Mouse (Mus musculus) lung, embryonic 14.5 days (tissue): ENCODE results near the gene Zdhhc8. TPM values are rescaled to one million over a fixed set of nuclear protein-coding genes. Genes with fewer than 3 reads are reported as not detected.
"Not testable (repeated sequence)": the region's sequence is repeated elsewhere in the genome, so short reads cannot be mapped to it uniquely, and the experiment has no call there.

ENCODE experiments used
- ATAC-seq: fragments of 200-750 bp; cut with Nextera tagmentation; 2 replicates; pipeline ENCODE4 v1.8.0; 2017; ENCODE audit warnings: mild to moderate bottlenecking, moderate TSS enrichment, moderate library complexity; ENCODE audit not compliant: insufficient read depth
- DNase-seq: peaks from one replicate; pipeline ENCODE4 v3.0.0-alpha.2; 2015
- H3K27ac ChIP-seq: fragments of 300-500 bp; sonication (generic); 2 replicates; pipeline ENCODE4 v1.5.1; 2014; ENCODE audit warnings: low read depth, mild to moderate bottlenecking, moderate library complexity
- H3K27me3 ChIP-seq: fragments of 300-500 bp; sonication (generic); 2 replicates; pipeline ENCODE4 v1.6.1; 2014; ENCODE audit warnings: low read length, control low read depth; ENCODE audit not compliant: insufficient read depth
- H3K36me3 ChIP-seq: fragments of 300-500 bp; sonication (generic); 2 replicates; pipeline ENCODE4 v1.6.1; 2014; ENCODE audit warnings: control low read depth; ENCODE audit not compliant: insufficient read depth
- H3K4me1 ChIP-seq: fragments of 300-500 bp; sonication (generic); 2 replicates; pipeline ENCODE4 v1.6.1; 2014; ENCODE audit warnings: antibody characterized with exemption, control low read depth; ENCODE audit not compliant: insufficient read depth
- H3K4me2 ChIP-seq: fragments of 300-500 bp; sonication (generic); 2 replicates; pipeline ENCODE4 v1.6.1; 2014; ENCODE audit warnings: mild to moderate bottlenecking
- H3K4me3 ChIP-seq: fragments of 300-500 bp; sonication (generic); 2 replicates; pipeline ENCODE4 v1.5.1; 2014; ENCODE audit warnings: low read depth, low read length
- H3K9ac ChIP-seq: fragments of 300-500 bp; sonication (generic); 2 replicates; pipeline ENCODE4 v1.6.1; 2014
- H3K9me3 ChIP-seq: fragments of 300-500 bp; sonication (generic); 2 replicates; pipeline ENCODE4 v1.6.1; 2016; ENCODE audit warnings: low read depth, low read length, control low read depth
- CTCF ChIP-seq: IDR thresholded peaks from 2 replicates; pipeline ENCODE4 v1.5.1; 2016; ENCODE audit warnings: antibody characterized with exemption, low read depth
- WGBS: fragments of 180-500 bp; shearing (Covaris S2); extraction: QIAGEN DNeasy Blood & Tissue Kit; methylation state at CpG from one replicate; pipeline ENCODE4 v1.1.7; 2014; 5-methylcytosine and 5-hydroxymethylcytosine counted together
- polyA plus RNA-seq: library from polyadenylated mRNA; unstranded; fragments of >200 nt; fragmentation: Nextera tagmentation; extraction: Ambion mirVana; gene quantifications from 2 replicates; pipeline ENCODE4 v1.2.1, GENCODE M21; 2014

The Zdhhc8 gene
- polyA plus RNA-seq, 1 experiment from 2014 or later, result 23.8 TPM

- no peaks in the 10 kb centered on the region for H3K27me3 ChIP-seq
- H3K27ac ChIP-seq, result no peak overlapping the region
- H3K9ac ChIP-seq, result no peak overlapping the region; the same call in 1 of the 2 replicates
- no peak overlapping the region for H3K4me3 ChIP-seq
- H3K4me2 ChIP-seq, result no peak overlapping the region
- H3K36me3 ChIP-seq, result no peaks in the 10 kb centered on the region
- ATAC-seq, result no peak
- WGBS, result 63% methylated on average over 10 of the region's 10 CpGs
- H3K4me1 ChIP-seq, result no peaks in the 10 kb centered on the region
- no peak for TF ChIP-seq CTCF
- no peak for DNase-seq
- no peaks in the 10 kb centered on the region for H3K9me3 ChIP-seq
These were observed 36.4 kb downstream of the Zdhhc8 start for GRCm38 (mm10) chr16:18198365-18199098.

- H3K4me2 ChIP-seq, result no peak overlapping the region
- H3K36me3 ChIP-seq, result no peaks in the 10 kb centered on the region
- no peak overlapping the region for H3K4me3 ChIP-seq
- H3K9me3 ChIP-seq, result no peaks in the 10 kb centered on the region
- H3K4me1 ChIP-seq, result no peaks in the 10 kb centered on the region
- TF ChIP-seq CTCF, result no peak
- no peak for DNase-seq
- no peak for ATAC-seq
- H3K27me3 ChIP-seq, result no peaks in the 10 kb centered on the region
- H3K27ac ChIP-seq, result no peak overlapping the region
- no peak overlapping the region for H3K9ac ChIP-seq
- 75% methylated on average over 6 of the region's 6 CpGs for WGBS
These were observed 37.1 kb downstream of the Zdhhc8 start for GRCm38 (mm10) chr16:18197881-18198280.

GRCm38 (mm10) chr16:18195561-18195960 lies 39.4 kb downstream of the Zdhhc8 start:
- H3K9me3 ChIP-seq, H3K4me2 ChIP-seq, H3K27ac ChIP-seq, H3K36me3 ChIP-seq, H3K9ac ChIP-seq, H3K27me3 ChIP-seq, H3K4me1 ChIP-seq, ATAC-seq, H3K4me3 ChIP-seq, DNase-seq: not testable (repeated sequence)
- WGBS, result 61% methylated on average over 3 of the region's 3 CpGs

- no peak overlapping the region for H3K27ac ChIP-seq
- no peak for DNase-seq
These were observed 39.9 kb downstream of the Zdhhc8 start for GRCm38 (mm10) chr16:18195068-18195467.

GRCm38 (mm10) chr16:18194208-18194985 lies 40.5 kb downstream of the Zdhhc8 start:
- Histone ChIP-seq H3K9me3 (no peaks in the 10 kb centered on the region), H3K27ac (no peak overlapping the region), H3K36me3 (no peaks in the 10 kb centered on the region), H3K4me3 (no peak overlapping the region), H3K4me1 (no peaks in the 10 kb centered on the region), H3K27me3 (no peaks in the 10 kb centered on the region), H3K4me2 (no peak overlapping the region), H3K9ac (no peak overlapping the region)
- ATAC-seq (peak; percentile 64; the same call in 1 of the 2 replicates), DNase-seq (peak; percentile 47)
- WGBS, result 47% methylated on average over 15 of the region's 15 CpGs
- no peak for TF ChIP-seq CTCF

More at GRCm38 (mm10) chr16:18195068-18195467, 39.9 kb downstream of the Zdhhc8 start:
- Histone ChIP-seq H3K4me1 (no peaks in the 10 kb centered on the region), H3K4me2 (no peak overlapping the region), H3K4me3 (no peak overlapping the region), H3K9me3 (no peaks in the 10 kb centered on the region), H3K27me3 (no peaks in the 10 kb centered on the region), H3K36me3 (no peaks in the 10 kb centered on the region), H3K9ac (no peak overlapping the region)
- ATAC-seq, result no peak
- TF ChIP-seq CTCF, result no peak
- 53% methylated on average over 5 of the region's 5 CpGs for WGBS

GRCm38 (mm10) chr16:18191006-18191405 lies 43.9 kb downstream of the Zdhhc8 start:
- Histone ChIP-seq H3K27ac (no peak overlapping the region), H3K9me3 (no peaks in the 10 kb centered on the region), H3K9ac (no peak overlapping the region), H3K27me3 (no peaks in the 10 kb centered on the region), H3K4me1 (no peaks in the 10 kb centered on the region), H3K36me3 (no peaks in the 10 kb centered on the region), H3K4me3 (no peak overlapping the region), H3K4me2 (no peak overlapping the region)
- WGBS, result 79% methylated on average over 2 of the region's 2 CpGs
- no peak for DNase-seq
- TF ChIP-seq CTCF, result no peak
- no peak for ATAC-seq

- no peak for ATAC-seq
- H3K27ac ChIP-seq, result no peak overlapping the region
- H3K4me3 ChIP-seq, result no peak overlapping the region
- DNase-seq, result no peak
- 65% methylated on average over 3 of the region's 3 CpGs for WGBS
- H3K4me1 ChIP-seq, result no peaks in the 10 kb centered on the region
- H3K27me3 ChIP-seq, result no peaks in the 10 kb centered on the region
- no peaks in the 10 kb centered on the region for H3K36me3 ChIP-seq
- TF ChIP-seq CTCF, result no peak
- H3K9ac ChIP-seq, result no peak overlapping the region
- no peaks in the 10 kb centered on the region for H3K9me3 ChIP-seq
- H3K4me2 ChIP-seq, result no peak overlapping the region
These were observed 47.7 kb downstream of the Zdhhc8 start for GRCm38 (mm10) chr16:18187221-18187620.
